Mouse (Mus musculus) embryonic facial prominence, embryonic 13.5 days (tissue): ENCODE results near the gene Gsc2. TPM values are rescaled to one million over a fixed set of nuclear protein-coding genes. Genes with fewer than 3 reads are reported as not detected.
"Not testable (repeated sequence)": the region's sequence is repeated elsewhere in the genome, so short reads cannot be mapped to it uniquely, and the experiment has no call there.

ENCODE experiments used
- ATAC-seq: fragments of 200-750 bp; cut with Nextera tagmentation; 2 replicates; pipeline ENCODE4 v1.8.0; 2017; ENCODE audit warnings: low read depth; ENCODE audit not compliant: insufficient number of reproducible peaks, insufficient read depth, low FRiP score, low TSS enrichment
- H3K27ac ChIP-seq: fragments of 300-500 bp; sonication (generic); 2 replicates; pipeline ENCODE4 v1.5.1; 2015; ENCODE audit warnings: moderate library complexity, mild to moderate bottlenecking, inconsistent platforms
- H3K27me3 ChIP-seq: fragments of 300-500 bp; sonication (generic); 2 replicates; pipeline ENCODE4 v1.6.1; 2015; ENCODE audit warnings: mild to moderate bottlenecking, inconsistent platforms
- H3K36me3 ChIP-seq: fragments of 300-500 bp; sonication (generic); 2 replicates; pipeline ENCODE4 v1.6.1; 2015; ENCODE audit warnings: mild to moderate bottlenecking, inconsistent platforms
- H3K4me1 ChIP-seq: fragments of 300-500 bp; sonication (generic); 2 replicates; pipeline ENCODE4 v1.6.1; 2015; ENCODE audit warnings: inconsistent platforms
- H3K4me2 ChIP-seq: fragments of 300-500 bp; sonication (generic); 2 replicates; pipeline ENCODE4 v1.6.1; 2015; ENCODE audit warnings: moderate library complexity, mild to moderate bottlenecking, inconsistent platforms
- H3K4me3 ChIP-seq: fragments of 300-500 bp; sonication (generic); 2 replicates; pipeline ENCODE4 v1.5.1; 2015; ENCODE audit warnings: mild to moderate bottlenecking, inconsistent platforms
- H3K9ac ChIP-seq: fragments of 300-500 bp; sonication (generic); 2 replicates; pipeline ENCODE4 v1.6.1; 2015; ENCODE audit warnings: mild to moderate bottlenecking, inconsistent platforms
- H3K9me3 ChIP-seq: fragments of 300-500 bp; sonication (generic); 2 replicates; pipeline ENCODE4 v1.6.1; 2016; ENCODE audit warnings: inconsistent platforms
- WGBS: fragments of 180-500 bp; shearing (Covaris S2); methylation state at CpG from one replicate; pipeline ENCODE4 v1.1.7; 2015; ENCODE audit warnings: mixed read lengths; 5-methylcytosine and 5-hydroxymethylcytosine counted together
- polyA plus RNA-seq: library from polyadenylated mRNA; unstranded; fragments of >200 nt; fragmentation: Nextera tagmentation; extraction: Ambion mirVana; gene quantifications from 2 replicates; pipeline ENCODE4 v1.2.1, GENCODE M21; 2015

Gsc2 gene
- not detected in 2 replicates for polyA plus RNA-seq

- H3K27ac ChIP-seq, result no peak within 1 kb of the TSS
- no peak for ATAC-seq
- H3K4me3 ChIP-seq, result peak within 1 kb of the TSS; percentile 46
- H3K4me2 ChIP-seq, result peak within 1 kb of the TSS; percentile 75
- under 1% methylated on average over 106 of the region's 106 CpGs for WGBS
- no peaks in the 10 kb centered on the region for H3K36me3 ChIP-seq
- no peaks in the 10 kb centered on the region for H3K9me3 ChIP-seq
- H3K9ac ChIP-seq, result peak within 1 kb of the TSS; percentile 63
- H3K4me1 ChIP-seq, result peaks cover 21% of the 10 kb centered on the region
- H3K27me3 ChIP-seq, result peaks cover 73% of the 10 kb centered on the region
Observed at GRCm38 (mm10) chr16:17914307-17915249, at the start of gene Gsc2. Gene Gsc2, minus strand, starts transcription at chr16:17915059.

- Histone ChIP-seq H3K27ac (no peak overlapping the region), H3K9me3 (no peaks in the 10 kb centered on the region), H3K27me3 (no peaks in the 10 kb centered on the region), H3K36me3 (no peaks in the 10 kb centered on the region), H3K4me3 (no peak overlapping the region), H3K9ac (no peak overlapping the region), H3K4me1 (no peaks in the 10 kb centered on the region), H3K4me2 (no peak overlapping the region)
- ATAC-seq, result no peak
- 73% methylated on average over 7 of the region's 7 CpGs for WGBS
Observed at GRCm38 (mm10) chr16:17962091-17962490, 47.2 kb upstream of the Gsc2 start.

GRCm38 (mm10) chr16:17956052-17956638 lies 41.3 kb upstream of the Gsc2 start:
- H3K27ac ChIP-seq, H3K27me3 ChIP-seq, H3K9me3 ChIP-seq, ATAC-seq, H3K4me2 ChIP-seq, H3K4me3 ChIP-seq, H3K36me3 ChIP-seq, H3K4me1 ChIP-seq, H3K9ac ChIP-seq: not testable (repeated sequence)
- WGBS, result 93% methylated on average over 17 of the region's 17 CpGs

- Histone ChIP-seq H3K4me2 (no peak overlapping the region), H3K9ac (no peak overlapping the region), H3K9me3 (no peaks in the 10 kb centered on the region), H3K27ac (no peak overlapping the region), H3K4me1 (peaks cover 8% of the 10 kb centered on the region), H3K4me3 (no peak overlapping the region), H3K27me3 (no peaks in the 10 kb centered on the region), H3K36me3 (no peaks in the 10 kb centered on the region)
- 82% methylated on average over 4 of the region's 4 CpGs for WGBS
- ATAC-seq, result no peak
Observed at GRCm38 (mm10) chr16:17951618-17952017, 36.8 kb upstream of the Gsc2 start.

GRCm38 (mm10) chr16:17950068-17950467 lies 35.2 kb upstream of the Gsc2 start:
- no peak overlapping the region for H3K4me2 ChIP-seq
- no peaks in the 10 kb centered on the region for H3K36me3 ChIP-seq
- no peak overlapping the region for H3K4me3 ChIP-seq
- no peaks in the 10 kb centered on the region for H3K9me3 ChIP-seq
- peak overlapping the region; percentile 33; the same call in 1 of the 2 replicates for H3K27ac ChIP-seq
- no peak for ATAC-seq
- WGBS, result 30% methylated on average over 4 of the region's 4 CpGs
- no peaks in the 10 kb centered on the region for H3K27me3 ChIP-seq
- H3K9ac ChIP-seq, result no peak overlapping the region
- H3K4me1 ChIP-seq, result peaks cover 8% of the 10 kb centered on the region

- 0 out of 2 replicates have a peak overlapping the region, but pooled peaks have one; percentile 33 for H3K27ac ChIP-seq
- WGBS, result 29% methylated on average over 2 of the region's 2 CpGs
- no peaks in the 10 kb centered on the region for H3K27me3 ChIP-seq
- ATAC-seq, result peak; percentile 67
- H3K4me3 ChIP-seq, result no peak overlapping the region
- H3K36me3 ChIP-seq, result no peaks in the 10 kb centered on the region
- H3K9ac ChIP-seq, result no peak overlapping the region
- H3K4me2 ChIP-seq, result no peak overlapping the region
- H3K9me3 ChIP-seq, result no peaks in the 10 kb centered on the region
- peaks cover 8% of the 10 kb centered on the region for H3K4me1 ChIP-seq
Observed at GRCm38 (mm10) chr16:17949421-17949877, 34.6 kb upstream of the Gsc2 start.

GRCm38 (mm10) chr16:17945081-17945831 lies 30.4 kb upstream of the Gsc2 start:
- H3K9me3 ChIP-seq, result no peaks in the 10 kb centered on the region
- peaks cover 8% of the 10 kb centered on the region for H3K4me1 ChIP-seq
- no peaks in the 10 kb centered on the region for H3K36me3 ChIP-seq
- no peak for ATAC-seq
- no peak overlapping the region for H3K4me2 ChIP-seq
- H3K9ac ChIP-seq, result no peak overlapping the region
- H3K27ac ChIP-seq, result no peak overlapping the region
- no peak overlapping the region for H3K4me3 ChIP-seq
- H3K27me3 ChIP-seq, result no peaks in the 10 kb centered on the region
- 57% methylated on average over 7 of the region's 7 CpGs for WGBS

GRCm38 (mm10) chr16:17943466-17943865 lies 28.6 kb upstream of the Gsc2 start:
- H3K27me3 ChIP-seq, result no peaks in the 10 kb centered on the region
- no peak overlapping the region for H3K9ac ChIP-seq
- WGBS, result 67% methylated on average over 8 of the region's 8 CpGs
- H3K4me3 ChIP-seq, result no peak overlapping the region
- H3K36me3 ChIP-seq, result no peaks in the 10 kb centered on the region
- H3K4me2 ChIP-seq, result no peak overlapping the region
- no peaks in the 10 kb centered on the region for H3K9me3 ChIP-seq
- ATAC-seq, result no peak
- H3K27ac ChIP-seq, result no peak overlapping the region
- H3K4me1 ChIP-seq, result no peaks in the 10 kb centered on the region

- Histone ChIP-seq H3K27ac (no peak overlapping the region), H3K36me3 (no peaks in the 10 kb centered on the region), H3K4me3 (no peak overlapping the region), H3K4me2 (no peak overlapping the region), H3K9me3 (no peaks in the 10 kb centered on the region), H3K27me3 (peaks cover 27% of the 10 kb centered on the region), H3K4me1 (no peaks in the 10 kb centered on the region), H3K9ac (no peak overlapping the region)
- no peak for ATAC-seq
- 61% methylated on average over 9 of the region's 9 CpGs for WGBS
Observed at GRCm38 (mm10) chr16:17939255-17939751, 24.4 kb upstream of the Gsc2 start.

- Histone ChIP-seq H3K27ac (no peak overlapping the region), H3K9ac (no peak overlapping the region), H3K4me1 (no peaks in the 10 kb centered on the region), H3K4me3 (no peak overlapping the region), H3K9me3 (no peaks in the 10 kb centered on the region), H3K27me3 (peaks cover 27% of the 10 kb centered on the region), H3K36me3 (no peaks in the 10 kb centered on the region), H3K4me2 (no peak overlapping the region)
- ATAC-seq, result no peak; the same call in 1 of the 2 replicates
- 6% methylated on average over 7 of the region's 7 CpGs for WGBS
Observed at GRCm38 (mm10) chr16:17938821-17939220, 24.0 kb upstream of the Gsc2 start.

- ATAC-seq, result no peak
- no peak overlapping the region for H3K4me2 ChIP-seq
- 73% methylated on average over 7 of the region's 7 CpGs for WGBS
- H3K27ac ChIP-seq, result no peak overlapping the region
- H3K4me3 ChIP-seq, result no peak overlapping the region
- no peaks in the 10 kb centered on the region for H3K4me1 ChIP-seq
- peaks cover 27% of the 10 kb centered on the region for H3K27me3 ChIP-seq
- no peak overlapping the region for H3K9ac ChIP-seq
- no peaks in the 10 kb centered on the region for H3K9me3 ChIP-seq
- H3K36me3 ChIP-seq, result no peaks in the 10 kb centered on the region
Observed at GRCm38 (mm10) chr16:17938187-17938586, 23.3 kb upstream of the Gsc2 start.
